Mouse (Mus musculus) cerebellum, adult (tissue): ENCODE measurements at regions not wholly inside any gene's neighbourhood (a gene's known extent, or its start where the extent isn't known, plus 50 kb on each side); places are given as distances from the start of the nearest gene placed in this dataset.

Experiments used
- ATAC-seq: cut with Nextera tagmentation; 2 replicates; pipeline ENCODE4 v1.9.2; 2017; ENCODE audit warnings: mild to moderate bottlenecking, moderate library complexity, mixed read lengths; ENCODE audit not compliant: insufficient number of reproducible peaks, low FRiP score, low TSS enrichment

DNA sequence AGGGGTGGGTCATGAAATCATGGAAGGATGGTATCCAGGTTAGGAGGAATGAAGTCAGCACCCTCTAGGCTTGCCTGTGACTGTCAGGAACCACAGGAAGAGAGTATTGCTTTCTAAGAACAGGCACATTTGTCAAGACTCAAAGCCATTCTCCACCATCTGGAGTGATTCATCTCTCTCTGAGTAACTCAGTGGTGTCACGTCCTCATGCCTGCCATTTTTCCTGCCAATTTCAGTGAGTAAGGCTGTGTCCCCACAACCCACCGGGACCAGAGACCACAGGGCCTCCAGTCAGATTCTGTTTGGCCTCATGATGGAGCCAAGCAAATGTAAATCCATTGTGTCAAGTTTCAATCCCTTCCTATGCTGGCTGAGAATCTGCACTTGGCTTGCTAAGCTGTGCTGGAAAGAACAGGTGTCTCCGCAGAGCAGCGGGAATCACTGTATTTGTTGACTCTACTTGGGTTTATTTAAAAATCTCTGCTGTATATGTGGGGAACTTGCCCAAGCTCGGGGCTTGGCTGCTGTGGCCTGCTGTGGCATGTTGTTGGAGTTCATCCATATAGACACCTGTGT, 230.0 kb upstream of the Mki67 start:
- ATAC-seq, result no peak

- ATAC-seq, result peak; percentile 96
Observed at GRCm38 (mm10) chr7:135961026-135961425, 244.9 kb upstream of the Mki67 start.

GRCm38 (mm10) chr7:135965528-135965927, 249.4 kb upstream of the Mki67 start:
- no peak for ATAC-seq

GRCm38 (mm10) chr7:135966231-135966630, 250.1 kb upstream of the Mki67 start:
- no peak for ATAC-seq

DNA sequence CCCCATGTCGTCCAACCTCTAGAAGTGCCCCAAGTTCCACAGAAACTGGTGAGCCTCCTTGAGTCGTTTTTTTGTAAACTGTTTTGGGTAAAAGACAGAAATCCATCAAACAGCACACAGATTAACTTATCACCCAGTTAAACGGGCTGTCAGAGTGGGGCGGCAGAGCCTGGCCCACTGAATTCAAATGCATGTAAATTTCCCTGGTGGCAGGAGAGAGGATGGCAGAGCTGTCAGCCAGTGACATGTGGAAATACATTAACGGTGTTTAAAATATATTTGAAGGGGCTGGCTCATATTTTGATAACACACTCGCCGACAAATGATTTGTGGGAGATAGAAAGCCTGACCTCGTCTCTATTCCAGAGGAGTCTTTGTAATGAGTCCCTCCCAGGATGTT, 252.5 kb upstream of the Mki67 start:
- no peak for ATAC-seq

- no peak for ATAC-seq
Observed at GRCm38 (mm10) chr7:135986021-135986420, 269.9 kb upstream of the Mki67 start.

DNA sequence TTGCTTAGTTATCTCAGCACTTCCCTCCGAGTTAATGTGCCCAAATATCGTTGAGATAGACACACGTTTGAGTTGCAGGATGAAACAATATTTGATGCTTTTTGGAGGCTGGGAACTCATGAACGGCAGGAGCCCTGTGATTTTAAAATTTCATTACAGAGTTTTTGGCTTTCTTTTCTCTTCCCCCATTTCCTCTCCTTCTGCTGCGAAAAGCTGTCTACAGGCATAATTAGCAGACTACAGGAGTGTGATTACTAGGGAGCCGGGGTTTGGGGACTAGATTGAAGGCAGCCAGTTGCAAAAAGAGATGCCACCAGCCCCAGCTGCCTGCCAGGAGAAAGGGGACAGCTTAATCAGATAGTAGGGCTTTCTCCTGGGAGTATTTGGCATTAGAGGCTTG, 274.2 kb upstream of the Mki67 start:
- no peak for ATAC-seq

- ATAC-seq, result no peak
Observed at GRCm38 (mm10) chr7:135996896-135997295, 280.7 kb upstream of the Mki67 start.

- no peak for ATAC-seq
Observed at GRCm38 (mm10) chr7:135997640-135998039, 281.5 kb upstream of the Mki67 start.

DNA sequence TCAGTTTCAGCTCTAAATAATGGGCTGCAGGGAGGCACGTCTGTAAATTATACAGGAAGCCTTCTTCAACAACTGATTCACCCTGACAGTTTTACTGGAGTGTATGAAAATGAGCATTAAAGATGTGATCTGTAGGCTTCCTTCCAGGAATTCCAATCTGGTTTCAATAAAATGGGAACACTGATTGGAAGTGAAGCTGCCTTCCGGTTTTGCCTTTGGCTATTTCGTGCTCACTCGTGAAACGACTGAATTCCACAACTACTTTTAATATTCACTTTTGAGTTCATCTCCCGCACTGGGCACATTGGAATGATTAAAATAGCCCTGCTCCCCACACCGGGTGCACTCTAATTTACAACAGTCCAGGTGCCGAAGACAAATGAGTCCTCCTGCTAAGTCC, 286.2 kb upstream of the Mki67 start:
- ATAC-seq, result no peak

GRCm38 (mm10) chr7:136003291-136003690, 287.1 kb upstream of the Mki67 start:
- ATAC-seq, result no peak

- ATAC-seq, result no peak
Observed at GRCm38 (mm10) chr7:136007796-136008455, 291.8 kb upstream of the Mki67 start.

GRCm38 (mm10) chr7:136008486-136008885, 292.3 kb upstream of the Mki67 start:
- no peak for ATAC-seq

GRCm38 (mm10) chr7:136010013-136010412, 293.9 kb upstream of the Mki67 start:
- ATAC-seq, result no peak

- no peak for ATAC-seq
Observed at GRCm38 (mm10) chr7:136014706-136015105, 298.5 kb upstream of the Mki67 start.

GRCm38 (mm10) chr7:136016918-136017317, 300.8 kb upstream of the Mki67 start:
- ATAC-seq, result no peak

DNA sequence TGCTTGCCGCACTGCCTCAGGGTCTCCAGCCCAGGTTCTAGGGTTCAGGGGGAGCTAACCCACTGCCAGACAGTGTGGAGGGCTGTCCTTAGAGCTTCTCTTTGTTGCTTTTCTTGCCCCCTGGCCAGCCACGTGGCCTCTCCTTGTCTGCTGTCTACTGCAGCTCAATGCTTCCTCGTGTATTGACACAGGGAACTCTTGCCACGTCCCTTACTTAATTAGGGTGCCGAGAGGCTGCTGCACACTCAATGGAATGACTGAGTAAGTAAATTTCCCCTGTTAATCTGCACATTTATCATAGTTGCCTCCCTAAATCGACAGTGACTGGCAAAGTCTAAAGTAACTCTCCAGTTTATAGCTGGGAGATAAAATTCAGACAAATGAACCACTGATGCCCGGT, 304.4 kb upstream of the Mki67 start:
- no peak for ATAC-seq

DNA sequence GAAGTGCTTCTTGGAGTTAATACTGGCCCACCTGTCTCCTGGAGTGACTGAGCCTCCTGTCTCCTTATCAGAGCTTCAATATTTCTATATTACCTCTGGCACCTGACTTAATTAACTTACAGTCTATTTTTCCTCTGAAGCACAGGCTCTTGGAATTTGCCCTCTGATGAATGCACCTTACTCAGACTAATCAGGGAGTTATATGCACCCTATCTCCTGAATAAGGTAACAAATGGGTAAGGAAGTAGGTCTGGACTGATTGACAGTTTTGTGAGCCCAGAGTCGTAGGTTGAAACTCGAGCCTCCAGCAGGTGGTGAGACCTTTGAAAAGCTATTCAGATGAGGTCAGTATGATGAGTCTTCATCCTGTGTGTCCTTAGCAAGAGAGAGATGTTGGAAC, 304.9 kb upstream of the Mki67 start:
- ATAC-seq, result no peak

DNA sequence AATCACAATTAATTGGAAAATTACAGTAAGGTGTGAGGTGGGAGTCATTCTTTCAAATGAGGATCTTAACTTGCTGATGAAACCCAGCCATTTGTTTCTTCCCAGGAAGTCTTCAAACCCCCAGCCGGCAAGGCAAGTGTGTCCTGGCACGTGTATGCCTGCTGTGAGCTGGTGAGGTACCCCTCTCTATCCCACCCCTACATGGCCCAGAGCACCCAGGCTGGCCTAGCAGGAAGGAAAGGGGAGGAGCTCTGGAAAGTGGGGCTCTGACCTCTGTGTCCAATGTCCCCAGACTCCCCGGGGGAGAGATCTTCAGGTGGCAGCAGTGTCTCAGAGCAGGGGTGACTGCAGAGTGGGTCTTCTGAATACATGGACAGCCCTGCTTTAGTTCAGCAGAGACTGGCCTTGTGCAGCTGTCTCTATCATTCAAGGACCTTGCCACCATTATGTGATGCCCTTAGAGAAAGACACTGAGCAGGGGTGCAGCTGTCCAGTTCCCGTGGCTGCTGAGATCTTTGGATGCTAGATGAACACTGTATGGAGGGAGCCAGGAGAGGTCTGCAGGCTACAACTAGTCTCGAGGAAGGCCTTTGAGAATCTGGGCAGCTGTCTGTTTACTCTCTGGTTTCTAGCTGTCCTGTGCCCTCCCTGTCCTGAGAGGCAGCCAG, 306.8 kb upstream of the Mki67 start:
- ATAC-seq, result no peak

DNA sequence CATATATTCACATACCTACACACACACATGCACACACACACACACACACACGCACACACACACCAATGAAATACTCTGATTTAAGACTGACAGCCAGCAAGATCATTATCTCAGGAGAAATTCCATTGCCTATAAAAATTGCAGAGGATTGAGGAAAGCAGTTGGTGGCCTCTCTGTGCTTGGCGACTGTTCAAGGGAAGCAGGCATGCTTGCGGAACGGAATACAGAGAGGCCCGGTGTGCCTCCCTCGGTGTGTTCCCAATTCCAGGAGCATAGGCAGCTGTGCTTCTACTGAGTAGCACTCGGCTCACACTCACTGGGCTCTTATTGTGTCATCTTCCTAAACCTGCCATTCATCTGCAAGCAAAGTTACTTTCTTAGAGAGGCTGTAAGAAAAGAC, 310.3 kb upstream of the Mki67 start:
- ATAC-seq, result no peak

DNA sequence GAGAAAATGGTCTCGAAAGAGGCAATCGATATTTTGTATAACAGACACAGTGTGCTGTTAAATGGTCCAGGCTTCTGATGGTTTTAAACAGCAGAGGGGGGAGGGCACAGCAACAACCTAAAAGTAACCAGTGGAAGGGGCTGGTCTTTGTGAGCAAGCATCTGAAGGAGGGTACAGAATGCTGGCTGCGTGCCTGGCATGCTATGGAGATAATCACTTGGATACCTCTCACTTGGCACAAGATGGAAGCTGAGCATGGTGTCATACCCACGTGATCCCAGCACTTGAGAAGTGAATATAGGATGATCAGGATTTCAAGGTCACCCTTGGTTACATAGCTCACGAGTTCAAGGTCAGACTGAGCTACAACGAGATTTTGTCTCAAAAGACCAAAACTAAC, 315.9 kb upstream of the Mki67 start:
- ATAC-seq, result no peak

- no peak for ATAC-seq
Observed at GRCm38 (mm10) chr7:136033536-136033935, 317.4 kb upstream of the Mki67 start.
